Mouse (Mus musculus): Measurements from ENCODE around the gene Glis3. TPM values are rescaled to one million over a fixed set of nuclear protein-coding genes. Genes with fewer than 3 reads are reported as not detected.

Gene Glis3
- polyA plus RNA-seq, 1 experiment from 2014 or later: 3.8 TPM

DNA sequence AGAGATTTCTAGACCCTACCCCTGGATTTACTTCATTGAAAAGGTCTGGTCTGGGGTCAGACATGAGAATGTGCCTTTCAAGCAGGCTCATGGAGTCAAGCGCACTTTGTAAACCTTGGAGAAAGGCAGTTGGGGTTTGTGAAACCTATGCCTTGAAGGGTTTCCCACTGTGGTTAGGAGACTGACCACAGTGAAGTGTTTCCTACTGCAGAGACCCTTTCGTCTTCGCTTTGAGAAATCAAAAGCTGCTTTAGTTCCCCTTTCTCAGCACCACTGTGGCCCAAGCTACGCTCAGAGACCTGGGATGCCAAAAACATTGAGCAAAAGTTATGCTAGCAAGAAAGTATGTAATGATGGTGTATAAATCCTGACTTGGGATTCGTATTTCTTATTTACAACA, 255.7 kb downstream of the Glis3 start:
- no peaks in the 10 kb centered on the region for H3K36me3 ChIP-seq
- H3K9me3 ChIP-seq: no peaks in the 10 kb centered on the region
- no peak overlapping the region for H3K27ac ChIP-seq
- no peak overlapping the region for H3K4me3 ChIP-seq (replicated peaks)
- H3K4me2 ChIP-seq: no peak overlapping the region
- no peak overlapping the region for H3K9ac ChIP-seq (replicated peaks)
- 89% methylated on average over 5 of the region's 5 CpGs for WGBS
- H3K4me1 ChIP-seq (replicated peaks): peaks cover 13% of the 10 kb centered on the region
- H3K27me3 ChIP-seq: no peaks in the 10 kb centered on the region
- ATAC-seq (ENCODE audit: insufficient number of reproducible peaks, insufficient read depth, low FRiP score, low TSS enrichment, low read depth): no peak

DNA sequence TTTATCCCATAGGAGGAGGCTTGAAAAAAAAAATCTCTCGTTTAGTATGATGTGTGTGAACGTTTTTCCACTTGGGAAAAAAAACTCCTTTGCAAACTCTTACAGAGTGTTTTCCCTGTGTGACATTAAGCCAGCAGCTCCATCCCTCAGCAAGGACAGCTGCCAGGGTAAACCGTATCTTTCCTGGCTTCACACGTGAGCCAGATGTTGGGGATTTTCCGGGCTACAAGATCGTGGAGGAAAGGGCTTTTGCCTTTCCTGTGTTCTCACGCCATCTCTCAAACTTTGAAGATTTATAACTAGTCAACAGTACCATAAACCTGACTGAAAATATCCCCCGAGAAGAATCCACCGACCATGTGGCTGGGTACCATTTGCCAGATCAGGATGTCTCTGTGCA, 256.9 kb downstream of the Glis3 start:
- ATAC-seq (ENCODE audit: insufficient number of reproducible peaks, insufficient read depth, low FRiP score, low TSS enrichment, low read depth): no peak
- no peak overlapping the region for H3K4me3 ChIP-seq (replicated peaks)
- H3K27ac ChIP-seq: no peak overlapping the region
- peaks cover 13% of the 10 kb centered on the region for H3K4me1 ChIP-seq (replicated peaks)
- H3K27me3 ChIP-seq: no peaks in the 10 kb centered on the region
- H3K36me3 ChIP-seq: no peaks in the 10 kb centered on the region
- 15% methylated on average over 9 of the region's 9 CpGs for WGBS
- H3K9ac ChIP-seq (replicated peaks): no peak overlapping the region
- no peak overlapping the region for H3K4me2 ChIP-seq
- H3K9me3 ChIP-seq: no peaks in the 10 kb centered on the region

GRCm38 (mm10) chr19:28416069-28416468, 263.8 kb downstream of the Glis3 start:
- H3K36me3 ChIP-seq: no peaks in the 10 kb centered on the region
- no peaks in the 10 kb centered on the region for H3K27me3 ChIP-seq
- H3K27ac ChIP-seq: no peak overlapping the region
- 83% methylated on average over 5 of the region's 5 CpGs for WGBS
- no peak overlapping the region for H3K4me3 ChIP-seq (replicated peaks)
- H3K9me3 ChIP-seq: no peaks in the 10 kb centered on the region
- H3K4me2 ChIP-seq: no peak overlapping the region
- H3K4me1 ChIP-seq (replicated peaks): peaks cover 5% of the 10 kb centered on the region; the same call in 1 of the 2 replicates
- no peak for ATAC-seq (ENCODE audit: insufficient number of reproducible peaks, insufficient read depth, low FRiP score, low TSS enrichment, low read depth)
- H3K9ac ChIP-seq (replicated peaks): no peak overlapping the region

DNA sequence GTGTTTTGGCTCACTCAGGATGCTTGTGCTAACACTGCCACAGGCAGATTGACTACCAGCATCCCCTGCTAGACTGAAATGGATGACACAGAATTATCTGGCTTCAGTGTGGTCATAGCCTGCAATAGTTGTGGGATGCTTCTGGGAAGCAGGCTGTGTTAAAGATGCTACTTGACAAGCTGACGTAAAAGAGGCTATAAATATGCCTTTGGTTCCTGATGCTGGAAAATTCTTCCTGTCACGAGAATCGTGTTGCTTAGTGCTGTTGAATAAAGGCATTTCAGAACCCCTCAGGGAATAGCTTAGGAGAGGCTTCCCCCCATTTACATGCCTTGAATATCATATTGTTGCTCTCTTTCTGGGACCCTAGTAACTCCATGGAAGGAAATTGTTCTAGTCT, 271.1 kb downstream of the Glis3 start:
- Histone ChIP-seq H3K4me1 (replicated peaks) (no peaks in the 10 kb centered on the region), H3K27me3 (no peaks in the 10 kb centered on the region), H3K27ac (no peak overlapping the region), H3K9ac (replicated peaks) (no peak overlapping the region), H3K4me2 (no peak overlapping the region), H3K36me3 (no peaks in the 10 kb centered on the region), H3K9me3 (no peaks in the 10 kb centered on the region), H3K4me3 (replicated peaks) (no peak overlapping the region)
- no peak for ATAC-seq (ENCODE audit: insufficient number of reproducible peaks, insufficient read depth, low FRiP score, low TSS enrichment, low read depth)
- 61% methylated on average over 3 of the region's 3 CpGs for WGBS

- Histone ChIP-seq H3K4me2 (no peak overlapping the region), H3K9me3 (no peaks in the 10 kb centered on the region), H3K36me3 (no peaks in the 10 kb centered on the region), H3K9ac (replicated peaks) (no peak overlapping the region), H3K27me3 (no peaks in the 10 kb centered on the region), H3K27ac (no peak overlapping the region), H3K4me3 (replicated peaks) (no peak overlapping the region), H3K4me1 (replicated peaks) (peaks cover 7% of the 10 kb centered on the region)
- 49% methylated on average over 6 of the region's 6 CpGs for WGBS
- ATAC-seq (ENCODE audit: insufficient number of reproducible peaks, insufficient read depth, low FRiP score, low TSS enrichment, low read depth): no peak
Observed at GRCm38 (mm10) chr19:28402956-28403355, 276.9 kb downstream of the Glis3 start.

- Histone ChIP-seq H3K4me2 (no peak overlapping the region), H3K9ac (replicated peaks) (no peak overlapping the region), H3K9me3 (no peaks in the 10 kb centered on the region), H3K4me1 (replicated peaks) (peaks cover 20% of the 10 kb centered on the region), H3K27ac (no peak overlapping the region), H3K27me3 (peaks cover 3% of the 10 kb centered on the region; the same call in 1 of the 2 replicates), H3K4me3 (replicated peaks) (no peak overlapping the region), H3K36me3 (no peaks in the 10 kb centered on the region)
- no peak for ATAC-seq (ENCODE audit: insufficient number of reproducible peaks, insufficient read depth, low FRiP score, low TSS enrichment, low read depth)
- 31% methylated on average over 1 of the region's 1 CpGs for WGBS
Observed at GRCm38 (mm10) chr19:28395584-28395861, 284.4 kb downstream of the Glis3 start.

DNA sequence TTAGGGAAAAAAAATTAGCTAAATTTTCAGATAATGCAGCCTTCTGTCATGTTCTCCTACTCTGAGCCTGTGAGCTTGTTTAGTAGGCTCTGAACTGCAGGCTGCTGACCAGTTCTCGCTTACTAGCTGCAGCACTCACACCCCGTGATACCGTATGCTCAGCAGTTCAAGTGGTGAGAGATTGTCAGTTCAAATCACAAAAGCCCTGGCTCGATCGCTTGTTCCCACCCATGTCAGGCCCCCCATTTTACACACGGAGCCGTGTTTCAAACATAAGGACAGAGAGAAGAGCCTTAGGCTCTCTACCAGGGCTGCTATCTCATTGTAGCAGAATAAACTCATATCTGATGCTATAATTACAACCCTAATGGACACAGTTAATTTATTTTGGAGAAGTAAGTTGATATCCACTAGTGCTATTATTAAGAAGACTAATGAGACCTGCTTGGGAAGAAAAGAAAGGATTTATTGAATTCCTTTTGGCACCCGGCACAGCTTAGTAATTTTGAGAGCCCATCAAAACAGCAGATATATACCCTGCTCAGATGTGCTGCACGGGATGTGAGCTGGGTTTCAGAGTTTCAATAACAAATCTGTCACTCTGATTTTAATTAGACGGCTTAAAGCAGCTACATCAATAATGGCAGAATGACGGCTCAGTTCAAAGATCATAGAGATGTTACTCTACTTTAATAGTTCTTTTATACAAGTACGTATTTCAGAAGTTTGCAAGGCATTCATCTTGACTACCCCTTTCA, 284.9 kb downstream of the Glis3 start:
- no peak overlapping the region for H3K27ac ChIP-seq
- WGBS: 22% methylated on average over 12 of the region's 12 CpGs
- H3K36me3 ChIP-seq: no peaks in the 10 kb centered on the region
- H3K27me3 ChIP-seq: peaks cover 3% of the 10 kb centered on the region; the same call in 1 of the 2 replicates
- peaks cover 20% of the 10 kb centered on the region for H3K4me1 ChIP-seq (replicated peaks)
- H3K4me2 ChIP-seq: no peak overlapping the region
- ATAC-seq (ENCODE audit: insufficient number of reproducible peaks, insufficient read depth, low FRiP score, low TSS enrichment, low read depth): no peak
- no peaks in the 10 kb centered on the region for H3K9me3 ChIP-seq
- H3K9ac ChIP-seq (replicated peaks): no peak overlapping the region
- H3K4me3 ChIP-seq (replicated peaks): no peak overlapping the region

GRCm38 (mm10) chr19:28393766-28394165, 286.1 kb downstream of the Glis3 start:
- H3K4me3 ChIP-seq (replicated peaks): no peak overlapping the region
- no peaks in the 10 kb centered on the region for H3K9me3 ChIP-seq
- peaks cover 3% of the 10 kb centered on the region; the same call in 1 of the 2 replicates for H3K27me3 ChIP-seq
- H3K27ac ChIP-seq: no peak overlapping the region
- H3K36me3 ChIP-seq: no peaks in the 10 kb centered on the region
- no peak overlapping the region for H3K9ac ChIP-seq (replicated peaks)
- H3K4me2 ChIP-seq: no peak overlapping the region
- 79% methylated on average over 7 of the region's 7 CpGs for WGBS
- peaks cover 15% of the 10 kb centered on the region for H3K4me1 ChIP-seq (replicated peaks)
- ATAC-seq (ENCODE audit: insufficient number of reproducible peaks, insufficient read depth, low FRiP score, low TSS enrichment, low read depth): no peak

- 95% methylated on average over 3 of the region's 3 CpGs for WGBS
- no peak for ATAC-seq (ENCODE audit: insufficient number of reproducible peaks, insufficient read depth, low FRiP score, low TSS enrichment, low read depth)
- no peak overlapping the region for H3K4me3 ChIP-seq (replicated peaks)
- no peak overlapping the region for H3K4me2 ChIP-seq
- H3K4me1 ChIP-seq (replicated peaks): peaks cover 13% of the 10 kb centered on the region
- no peaks in the 10 kb centered on the region for H3K9me3 ChIP-seq
- peaks cover 3% of the 10 kb centered on the region; the same call in 1 of the 2 replicates for H3K27me3 ChIP-seq
- no peak overlapping the region for H3K9ac ChIP-seq (replicated peaks)
- H3K27ac ChIP-seq: no peak overlapping the region
- no peaks in the 10 kb centered on the region for H3K36me3 ChIP-seq
Observed at GRCm38 (mm10) chr19:28392838-28393237, 287.0 kb downstream of the Glis3 start.

DNA sequence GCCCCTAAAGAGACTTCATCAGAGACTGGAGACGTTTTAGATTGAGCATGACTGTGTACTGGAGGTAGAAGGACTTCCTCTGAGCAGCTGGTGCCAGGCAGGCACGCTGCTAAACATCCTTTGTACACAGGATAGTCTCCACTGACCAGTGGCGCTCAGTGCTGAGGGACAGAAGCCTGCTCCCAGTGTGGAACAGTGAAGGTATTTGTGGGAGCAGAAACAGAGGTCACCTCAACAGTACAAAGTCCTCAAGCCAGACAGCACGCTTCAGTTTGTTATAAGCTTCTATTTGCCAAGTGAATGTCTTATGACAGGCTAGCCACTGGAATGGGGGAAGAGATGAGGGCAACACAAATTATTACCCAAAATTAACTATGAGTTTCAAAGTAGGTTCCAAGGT, 289.0 kb downstream of the Glis3 start:
- no peak for ATAC-seq (ENCODE audit: insufficient number of reproducible peaks, insufficient read depth, low FRiP score, low TSS enrichment, low read depth)
- Histone ChIP-seq H3K27ac (no peak overlapping the region), H3K9ac (replicated peaks) (no peak overlapping the region), H3K4me1 (replicated peaks) (peaks cover 11% of the 10 kb centered on the region), H3K9me3 (no peaks in the 10 kb centered on the region), H3K36me3 (no peaks in the 10 kb centered on the region), H3K4me3 (replicated peaks) (no peak overlapping the region), H3K27me3 (no peaks in the 10 kb centered on the region), H3K4me2 (no peak overlapping the region)
- WGBS: 71% methylated on average over 4 of the region's 4 CpGs

DNA sequence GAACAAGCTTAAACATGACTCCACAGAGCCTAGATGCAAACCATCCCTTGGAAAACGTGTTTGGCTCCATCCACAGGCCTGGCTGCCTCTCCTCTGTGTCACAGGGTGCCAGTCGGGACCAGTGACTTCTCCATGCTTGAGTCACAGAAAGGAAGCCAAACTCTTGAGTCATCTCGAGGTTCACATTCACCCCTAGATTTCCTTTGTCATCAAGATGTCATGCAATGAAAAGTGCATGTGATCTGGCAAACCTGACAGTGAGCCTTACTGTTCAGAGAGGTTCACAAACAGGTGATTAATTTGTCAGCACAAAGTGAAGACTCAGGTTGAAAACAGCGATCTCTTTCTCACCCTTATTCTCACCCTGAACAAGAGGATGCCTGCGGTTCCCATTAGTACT, 290.7 kb downstream of the Glis3 start:
- Histone ChIP-seq H3K27ac (no peak overlapping the region), H3K9ac (replicated peaks) (no peak overlapping the region), H3K9me3 (no peaks in the 10 kb centered on the region), H3K4me2 (no peak overlapping the region), H3K36me3 (no peaks in the 10 kb centered on the region), H3K27me3 (no peaks in the 10 kb centered on the region), H3K4me3 (replicated peaks) (no peak overlapping the region), H3K4me1 (replicated peaks) (0 out of 2 replicates have a peak, but pooled peaks cover 3% of the 10 kb centered on the region)
- ATAC-seq (ENCODE audit: insufficient number of reproducible peaks, insufficient read depth, low FRiP score, low TSS enrichment, low read depth): no peak
- WGBS: 66% methylated on average over 5 of the region's 5 CpGs

DNA sequence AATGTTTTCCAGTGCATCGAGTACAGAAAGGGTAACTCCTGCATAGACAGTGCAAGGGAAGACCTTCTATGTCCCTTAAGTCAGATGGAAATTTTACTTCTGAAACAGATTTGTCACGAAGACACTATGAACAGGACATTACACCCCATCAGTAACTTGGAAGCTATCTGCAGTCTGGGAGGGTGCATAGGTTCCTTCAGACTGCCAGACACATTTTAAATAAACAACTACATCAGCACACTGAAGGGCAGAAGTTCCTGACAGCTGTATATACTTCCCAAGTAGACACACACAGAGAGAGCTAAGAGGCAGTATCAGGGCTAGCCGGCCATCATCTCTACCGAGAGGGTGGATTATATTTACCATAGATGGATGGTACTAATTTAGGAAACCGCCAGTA, 296.5 kb downstream of the Glis3 start:
- no peak overlapping the region for H3K27ac ChIP-seq
- WGBS: 80% methylated on average over 5 of the region's 5 CpGs
- H3K9ac ChIP-seq (replicated peaks): no peak overlapping the region
- H3K4me3 ChIP-seq (replicated peaks): no peak overlapping the region
- no peak for ATAC-seq (ENCODE audit: insufficient number of reproducible peaks, insufficient read depth, low FRiP score, low TSS enrichment, low read depth)
- H3K36me3 ChIP-seq: no peaks in the 10 kb centered on the region
- H3K9me3 ChIP-seq: no peaks in the 10 kb centered on the region
- no peaks in the 10 kb centered on the region for H3K27me3 ChIP-seq
- H3K4me1 ChIP-seq (replicated peaks): peaks cover 14% of the 10 kb centered on the region
- H3K4me2 ChIP-seq: no peak overlapping the region
